Comparison of ENCODE assay signal across 8 mouse cellular contexts in the genomic region with DNA sequence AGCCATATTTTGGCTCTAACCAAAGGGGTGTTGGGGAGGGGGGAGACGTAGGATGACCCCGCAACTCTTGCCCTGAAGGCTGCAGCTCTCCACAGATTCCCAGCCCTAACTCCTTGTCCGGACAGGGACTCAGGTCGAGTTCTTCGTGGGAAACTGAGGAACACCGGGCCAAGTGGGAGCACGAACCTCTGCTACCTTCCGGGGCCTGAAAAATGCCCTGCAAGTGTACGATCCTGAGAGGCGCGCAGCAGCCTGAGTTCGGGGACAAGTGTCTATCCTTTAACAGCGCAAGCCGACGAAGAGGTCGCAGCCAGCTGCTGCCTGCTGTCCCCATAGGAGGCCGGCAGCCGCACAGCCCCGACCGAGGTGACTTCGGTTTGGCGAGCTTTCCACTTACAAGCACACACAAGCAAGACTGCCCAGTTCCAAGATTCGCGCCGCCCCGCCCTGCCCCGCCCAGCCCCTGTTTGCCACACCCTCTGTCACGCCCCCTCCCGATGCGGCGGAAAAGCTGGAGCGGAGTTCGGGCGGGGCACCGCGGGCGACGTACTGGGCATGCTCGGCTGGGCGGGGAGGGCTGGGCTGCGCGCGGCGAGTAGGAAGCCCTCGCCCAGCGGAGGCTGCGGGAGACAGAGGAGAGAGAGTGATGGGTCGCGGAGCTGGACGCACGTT. TPM values are rescaled to one million over a fixed set of nuclear protein-coding genes. Genes with fewer than 3 reads are reported as not detected.
A peak's percentile ranks its signal among the peaks of the same experiment; 100 is the strongest.
DNase-seq lines count a peak whose midpoint lies in the region; ATAC-seq and TF ChIP-seq lines count a peak whose summit lies in the region.

No protein-coding gene starts in this region.

- TF ChIP-seq CTCF in brain, embryonic 14.5 days (IDR thresholded peaks at IDR 0.05; ENCODE audit: borderline replicate concordance, extremely low read depth, insufficient read depth, insufficient read length) = no peak
- peak; percentile 31 for TF ChIP-seq CTCF in midbrain, postnatal 0 days (IDR thresholded peaks at IDR 0.05)

- H3K27ac ChIP-seq in heart, embryonic 11.5 days (ENCODE audit: low read depth, low read length) = peak overlapping the region; percentile 91
- H3K27ac ChIP-seq in kidney, embryonic 15.5 days = peak overlapping the region; percentile 94
- H3K27ac ChIP-seq in limb, embryonic 15.5 days = peak overlapping the region; percentile 96
- H3K27ac ChIP-seq in midbrain, postnatal 0 days (ENCODE audit: low read depth, low read length) = peak overlapping the region; percentile 85

- H3K36me3 ChIP-seq in heart, embryonic 11.5 days (ENCODE audit: control insufficient read depth, insufficient read depth, low read length) = no peaks in the 10 kb centered on the region
- no peaks in the 10 kb centered on the region for H3K36me3 ChIP-seq in kidney, embryonic 15.5 days
- 0 out of 2 replicates have a peak, but pooled peaks cover 4% of the 10 kb centered on the region for H3K36me3 ChIP-seq in limb, embryonic 15.5 days
- H3K36me3 ChIP-seq in midbrain, postnatal 0 days (ENCODE audit: insufficient read depth, low read length) = no peaks in the 10 kb centered on the region

- H3K4me2 ChIP-seq in heart, embryonic 11.5 days = peak overlapping the region; percentile 71
- H3K4me2 ChIP-seq in kidney, embryonic 15.5 days = peak overlapping the region; percentile 91
- peak overlapping the region; percentile 90 for H3K4me2 ChIP-seq in limb, embryonic 15.5 days
- H3K4me2 ChIP-seq in midbrain, postnatal 0 days (ENCODE audit: low read depth, low read length, poor library complexity, severe bottlenecking) = peak overlapping the region; percentile 96

- peak; percentile 95 for TF ChIP-seq POLR2A in brain, embryonic 14.5 days (IDR thresholded peaks at IDR 0.05; ENCODE audit: borderline replicate concordance, extremely low read depth, insufficient read depth, insufficient read length, poor library complexity, severe bottlenecking)

- DNase-seq in B cell, adult 2 months = peak; percentile 92 to 93
- peak; percentile 99 for DNase-seq in brain, embryonic 14.5 days (ENCODE audit: low read depth)
- peak; percentile 94 for DNase-seq in midbrain, postnatal 0 days (ENCODE audit: low spot score)
- DNase-seq in spleen, postnatal 10 days (ENCODE audit: low spot score in 2 of 2) = peak; percentile 84 to 95

- WGBS in heart, embryonic 11.5 days (ENCODE audit: insufficient replicate concordance) = under 1% methylated on average over 49 of the region's 51 CpGs
- whole genome bisulfite sequencing in kidney, embryonic 15.5 days = under 1% methylated on average over 51 of the region's 51 CpGs
- WGBS in limb, embryonic 15.5 days = under 1% methylated on average over 48 of the region's 51 CpGs
- WGBS in midbrain, postnatal 0 days = under 1% methylated on average over 45 of the region's 51 CpGs

- no peaks in the 10 kb centered on the region for H3K9me3 ChIP-seq in heart, embryonic 11.5 days (replicated peaks; ENCODE audit: control insufficient read depth, low read length)
- no peaks in the 10 kb centered on the region for H3K9me3 ChIP-seq in kidney, embryonic 15.5 days (replicated peaks)
- no peaks in the 10 kb centered on the region for H3K9me3 ChIP-seq in limb, embryonic 15.5 days
- H3K9me3 ChIP-seq in midbrain, postnatal 0 days (ENCODE audit: low read length) = no peaks in the 10 kb centered on the region

- H3K4me1 ChIP-seq in heart, embryonic 11.5 days (ENCODE audit: control insufficient read depth, insufficient read depth, low read length) = 0 out of 2 replicates have a peak, but pooled peaks cover 2% of the 10 kb centered on the region
- H3K4me1 ChIP-seq in kidney, embryonic 15.5 days = peaks cover 20% of the 10 kb centered on the region
- peaks cover 18% of the 10 kb centered on the region for H3K4me1 ChIP-seq in limb, embryonic 15.5 days
- H3K4me1 ChIP-seq in midbrain, postnatal 0 days (ENCODE audit: insufficient read depth, low read length) = peaks cover 13% of the 10 kb centered on the region; the same call in 1 of the 2 replicates

- peak; percentile 90 for ATAC-seq in erythroblast, adult 5-6 weeks (replicated peaks; ENCODE audit: low FRiP score, poor library complexity, severe bottlenecking)
- peak; percentile 93 for ATAC-seq in heart, embryonic 11.5 days (replicated peaks; ENCODE audit: insufficient number of reproducible peaks, low FRiP score, low TSS enrichment)
- peak; percentile 93 for ATAC-seq in kidney, embryonic 15.5 days (replicated peaks; ENCODE audit: low FRiP score)
- peak; percentile 84 for ATAC-seq in limb, embryonic 15.5 days (ENCODE audit: insufficient number of reproducible peaks, low FRiP score, low TSS enrichment, low read depth)
- ATAC-seq in midbrain, postnatal 0 days (ENCODE audit: low FRiP score) = peak; percentile 94

- no peaks in the 10 kb centered on the region for H3K27me3 ChIP-seq in heart, embryonic 11.5 days (ENCODE audit: control insufficient read depth, insufficient read depth, low read length)
- no peaks in the 10 kb centered on the region for H3K27me3 ChIP-seq in kidney, embryonic 15.5 days
- H3K27me3 ChIP-seq in limb, embryonic 15.5 days = no peaks in the 10 kb centered on the region
- H3K27me3 ChIP-seq in midbrain, postnatal 0 days (ENCODE audit: insufficient read depth, low read length) = no peaks in the 10 kb centered on the region

- H3K9ac ChIP-seq in heart, embryonic 11.5 days (ENCODE audit: low read depth, low read length) = peak overlapping the region; percentile 86
- H3K9ac ChIP-seq in kidney, embryonic 15.5 days = peak overlapping the region; percentile 67
- peak overlapping the region; percentile 82 for H3K9ac ChIP-seq in limb, embryonic 15.5 days
- H3K9ac ChIP-seq in midbrain, postnatal 0 days (replicated peaks; ENCODE audit: low read length, poor library complexity, severe bottlenecking) = peak overlapping the region; percentile 91

- H3K4me3 ChIP-seq in heart, embryonic 11.5 days (ENCODE audit: low read depth, low read length) = peak overlapping the region; percentile 87
- peak overlapping the region; percentile 76 for H3K4me3 ChIP-seq in kidney, embryonic 15.5 days (replicated peaks)
- peak overlapping the region; percentile 90 for H3K4me3 ChIP-seq in limb, embryonic 15.5 days
- H3K4me3 ChIP-seq in midbrain, postnatal 0 days (ENCODE audit: low read depth, low read length) = peak overlapping the region; percentile 95

RNA-seq across cellular contexts. Expression of gene B430305J03Rik, which starts 1.6 kb away (rescaled TPM):
- 0.38 and 0.68 TPM in 2 replicates for polyA plus RNA-seq in brain, embryonic 14.5 days (2012; rRNA removed)
- not detected in 2 replicates for total RNA-seq in erythroblast, adult 5-6 weeks (2015; ENCODE audit: low replicate concordance)
- total RNA-seq in erythroblast, adult 5-6 weeks (2017; ENCODE audit: low replicate concordance) = not detected in 2 replicates
- polyA plus RNA-seq in heart, embryonic 11.5 days (2014; fragmentation: Nextera tagmentation; extraction: Ambion mirVana) = not detected in 2 replicates
- polyA plus RNA-seq in kidney, embryonic 15.5 days (2015; fragmentation: Nextera tagmentation; extraction: Ambion mirVana) = not detected in 2 replicates
- polyA plus RNA-seq in limb, embryonic 15.5 days (2015; fragmentation: Nextera tagmentation; extraction: Ambion mirVana) = not detected in 2 replicates
- 1.8 and 2.6 TPM in 2 replicates for total RNA-seq in midbrain, postnatal 0 days (2014; rRNA removed)
- not detected in 2 replicates for polyA plus RNA-seq in midbrain, postnatal 0 days (2015; fragmentation: Nextera tagmentation; extraction: Ambion mirVana)

RNA-seq across cellular contexts. Expression of gene Rap2b, which starts 2.7 kb away (rescaled TPM):
- 8.7 and 9.5 TPM in 2 replicates for polyA plus RNA-seq in brain, embryonic 14.5 days (2012; rRNA removed)
- total RNA-seq in erythroblast, adult 5-6 weeks (2015; ENCODE audit: low replicate concordance) = 1.9 and 4.6 TPM in 2 replicates
- total RNA-seq in erythroblast, adult 5-6 weeks (2017; ENCODE audit: low replicate concordance) = 0.43 and 2.1 TPM in 2 replicates
- 7.4 and 7.5 TPM in 2 replicates for polyA plus RNA-seq in heart, embryonic 11.5 days (2014; fragmentation: Nextera tagmentation; extraction: Ambion mirVana)
- 7.3 and 7.4 TPM in 2 replicates for polyA plus RNA-seq in kidney, embryonic 15.5 days (2015; fragmentation: Nextera tagmentation; extraction: Ambion mirVana)
- polyA plus RNA-seq in limb, embryonic 15.5 days (2015; fragmentation: Nextera tagmentation; extraction: Ambion mirVana) = 11.6 and 13.7 TPM in 2 replicates
- 7.6 and 12.0 TPM in 2 replicates for total RNA-seq in midbrain, postnatal 0 days (2014; rRNA removed)
- 14.9 and 16.8 TPM in 2 replicates for polyA plus RNA-seq in midbrain, postnatal 0 days (2015; fragmentation: Nextera tagmentation; extraction: Ambion mirVana)

Comparison
In these comparisons a context has a peak if more than half of its experiments do, and no peak if none do; other contexts are left out.
1. Peak in every context shown above with its lines: DNase-seq, ATAC-seq, H3K4me3 ChIP-seq and H3K27ac ChIP-seq.